Mouse (Mus musculus) limb, embryonic 15.5 days (tissue): Measurements from ENCODE around the gene Tmem107. TPM values are rescaled to one million over a fixed set of nuclear protein-coding genes. Genes with fewer than 3 reads are reported as not detected.

Experiments
- ATAC-seq: fragments of 200-750 bp; cut with Nextera tagmentation; 2 replicates; pipeline ENCODE4 v1.8.0; 2017; ENCODE audit warnings: low read depth, moderate TSS enrichment; ENCODE audit not compliant: insufficient number of reproducible peaks, low FRiP score, low TSS enrichment
- H3K27ac ChIP-seq: fragments of 300-500 bp; sonication (generic); 2 replicates; pipeline ENCODE4 v1.5.1; 2015; ENCODE audit warnings: moderate library complexity, mild to moderate bottlenecking, inconsistent platforms
- H3K27me3 ChIP-seq: fragments of 300-500 bp; sonication (generic); 2 replicates; pipeline ENCODE4 v1.6.1; 2015; ENCODE audit warnings: inconsistent platforms
- H3K36me3 ChIP-seq: fragments of 300-500 bp; sonication (generic); 2 replicates; pipeline ENCODE4 v1.6.1; 2015; ENCODE audit warnings: inconsistent platforms
- H3K4me1 ChIP-seq: fragments of 300-500 bp; sonication (generic); 2 replicates; pipeline ENCODE4 v1.6.1; 2015; ENCODE audit warnings: inconsistent platforms
- H3K4me2 ChIP-seq: fragments of 300-500 bp; sonication (generic); 2 replicates; pipeline ENCODE4 v1.6.1; 2015; ENCODE audit warnings: mild to moderate bottlenecking, inconsistent platforms
- H3K4me3 ChIP-seq: fragments of 300-500 bp; sonication (generic); 2 replicates; pipeline ENCODE4 v1.5.1; 2015; ENCODE audit warnings: mild to moderate bottlenecking, inconsistent platforms
- H3K9ac ChIP-seq: fragments of 300-500 bp; sonication (generic); 2 replicates; pipeline ENCODE4 v1.6.1; 2015; ENCODE audit warnings: inconsistent platforms
- H3K9me3 ChIP-seq: fragments of 300-500 bp; sonication (generic); 2 replicates; pipeline ENCODE4 v1.6.1; 2016; ENCODE audit warnings: inconsistent platforms
- WGBS: fragments of 180-500 bp; shearing (Covaris S2); methylation state at CpG from one replicate; pipeline ENCODE4 v1.1.7; 2015; 5-methylcytosine and 5-hydroxymethylcytosine counted together
- polyA plus RNA-seq: library from polyadenylated mRNA; unstranded; fragments of >200 nt; fragmentation: Nextera tagmentation; extraction: Ambion mirVana; gene quantifications from 2 replicates; pipeline ENCODE4 v1.2.1, GENCODE M21; 2015

The Tmem107 gene
- polyA plus RNA-seq, 1 experiment from 2014 or later: 64.8 TPM

DNA sequence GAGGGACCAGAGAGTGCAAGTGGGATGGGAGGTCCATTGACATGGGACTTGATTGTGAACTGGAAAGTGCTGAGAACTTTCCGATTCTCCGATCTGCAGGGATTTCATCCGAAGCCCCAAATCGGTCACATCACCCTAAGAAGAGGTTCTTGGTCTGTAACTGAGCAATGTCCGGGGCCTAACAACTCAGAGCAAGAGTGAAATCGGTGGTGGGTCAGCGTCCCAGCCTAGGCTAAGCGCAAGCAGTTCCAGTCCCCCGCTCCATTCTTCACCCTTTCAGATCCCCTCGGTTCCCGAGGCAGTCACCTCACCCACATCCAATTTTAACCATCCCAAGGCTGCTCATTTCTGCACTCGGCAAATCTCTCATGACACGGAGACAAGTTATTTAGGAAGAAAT, 513 bp upstream of the Tmem107 start:
- H3K4me2 ChIP-seq: peak overlapping the region; percentile 72
- H3K36me3 ChIP-seq: no peaks in the 10 kb centered on the region
- WGBS: 2% methylated on average over 13 of the region's 13 CpGs
- H3K9me3 ChIP-seq: no peaks in the 10 kb centered on the region
- H3K9ac ChIP-seq: peak overlapping the region; percentile 83
- peak overlapping the region; percentile 98 for H3K27ac ChIP-seq
- peaks cover 55% of the 10 kb centered on the region for H3K4me1 ChIP-seq
- H3K27me3 ChIP-seq: no peaks in the 10 kb centered on the region
- no peak for ATAC-seq
- peak overlapping the region; percentile 61 for H3K4me3 ChIP-seq

DNA sequence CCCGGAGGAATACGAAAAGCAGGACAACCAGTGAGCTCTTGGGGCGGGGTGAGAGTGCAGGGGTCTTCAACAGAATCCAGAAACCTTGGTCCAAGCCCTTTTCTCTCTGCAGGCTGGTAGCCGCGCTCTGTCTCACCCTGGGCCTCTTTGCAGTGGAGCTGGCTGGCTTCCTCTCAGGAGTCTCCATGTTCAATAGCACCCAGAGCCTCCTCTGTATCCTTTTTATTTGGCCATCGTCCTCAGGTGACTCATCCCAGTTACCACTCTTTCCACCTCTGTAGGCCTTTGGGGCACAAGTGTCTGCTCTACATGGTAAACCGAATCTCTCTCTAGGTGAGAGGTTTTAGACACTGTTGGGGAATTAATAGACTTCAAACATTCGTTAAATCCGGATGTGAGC, 656 bp downstream of the Tmem107 start:
- WGBS: 24% methylated on average over 9 of the region's 9 CpGs
- peak overlapping the region; percentile 98 for H3K27ac ChIP-seq
- peak overlapping the region; percentile 61 for H3K4me3 ChIP-seq
- H3K9me3 ChIP-seq: no peaks in the 10 kb centered on the region
- peaks cover 49% of the 10 kb centered on the region for H3K4me1 ChIP-seq
- no peaks in the 10 kb centered on the region for H3K27me3 ChIP-seq
- no peak for ATAC-seq
- H3K4me2 ChIP-seq: peak overlapping the region; percentile 72
- no peaks in the 10 kb centered on the region for H3K36me3 ChIP-seq
- peak overlapping the region; percentile 83 for H3K9ac ChIP-seq

DNA sequence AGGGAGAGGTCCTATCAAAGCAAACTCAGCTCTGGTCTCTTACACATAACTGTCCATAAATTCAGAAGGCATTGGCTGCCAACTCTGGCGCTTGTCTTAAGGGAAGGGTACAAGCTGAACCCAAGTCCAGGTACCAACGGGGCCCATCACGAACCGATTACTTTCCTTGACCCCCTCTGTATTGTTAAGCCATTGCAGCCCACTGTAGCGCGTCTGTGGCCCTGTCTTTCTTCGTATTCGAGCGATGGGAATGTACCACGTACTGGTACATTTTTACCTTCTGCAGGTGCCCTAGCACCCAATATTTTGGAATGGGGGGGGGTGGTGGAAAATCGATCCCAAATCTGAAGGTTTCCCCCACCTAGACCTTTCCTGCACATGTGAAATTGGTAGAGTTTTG, 1.6 kb downstream of the Tmem107 start:
- 82% methylated on average over 11 of the region's 11 CpGs for WGBS

DNA sequence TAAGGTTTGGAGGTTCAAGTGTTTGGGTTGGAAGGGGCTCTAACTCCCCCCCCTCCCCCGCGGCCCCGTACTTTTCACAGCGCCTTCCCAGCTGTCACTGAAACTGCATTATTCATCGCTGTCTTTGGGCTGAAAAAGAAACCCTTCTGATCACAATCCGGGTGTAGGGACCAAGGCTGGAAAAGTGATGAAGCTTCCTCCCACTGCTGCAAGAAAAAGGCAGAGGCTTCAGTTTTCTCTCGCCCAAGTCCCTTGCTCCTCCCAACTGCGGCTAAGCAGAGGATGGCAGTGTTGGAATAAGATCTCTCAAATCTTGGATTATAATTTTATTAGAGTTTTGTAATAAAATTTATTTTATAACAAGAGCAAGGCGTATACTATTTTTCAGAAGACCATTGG, 2.1 kb downstream of the Tmem107 start:
- Histone ChIP-seq H3K4me3 (peak overlapping the region; percentile 25), H3K36me3 (no peaks in the 10 kb centered on the region), H3K27ac (peak overlapping the region; percentile 94), H3K9ac (0 out of 2 replicates have a peak overlapping the region, but pooled peaks have one; percentile 29), H3K9me3 (no peaks in the 10 kb centered on the region), H3K4me1 (peaks cover 37% of the 10 kb centered on the region), H3K27me3 (no peaks in the 10 kb centered on the region), H3K4me2 (peak overlapping the region; percentile 45)
- WGBS: 9% methylated on average over 9 of the region's 9 CpGs
- ATAC-seq: no peak

More for the DNA sequence above, 1.6 kb downstream of the Tmem107 start:
- Histone ChIP-seq H3K27me3 (no peaks in the 10 kb centered on the region), H3K9ac (no peak overlapping the region), H3K27ac (peak overlapping the region; percentile 94), H3K4me3 (no peak overlapping the region; the same call in 1 of the 2 replicates), H3K9me3 (no peaks in the 10 kb centered on the region), H3K4me2 (peak overlapping the region; percentile 45), H3K4me1 (peaks cover 41% of the 10 kb centered on the region), H3K36me3 (no peaks in the 10 kb centered on the region)
- ATAC-seq: no peak

DNA sequence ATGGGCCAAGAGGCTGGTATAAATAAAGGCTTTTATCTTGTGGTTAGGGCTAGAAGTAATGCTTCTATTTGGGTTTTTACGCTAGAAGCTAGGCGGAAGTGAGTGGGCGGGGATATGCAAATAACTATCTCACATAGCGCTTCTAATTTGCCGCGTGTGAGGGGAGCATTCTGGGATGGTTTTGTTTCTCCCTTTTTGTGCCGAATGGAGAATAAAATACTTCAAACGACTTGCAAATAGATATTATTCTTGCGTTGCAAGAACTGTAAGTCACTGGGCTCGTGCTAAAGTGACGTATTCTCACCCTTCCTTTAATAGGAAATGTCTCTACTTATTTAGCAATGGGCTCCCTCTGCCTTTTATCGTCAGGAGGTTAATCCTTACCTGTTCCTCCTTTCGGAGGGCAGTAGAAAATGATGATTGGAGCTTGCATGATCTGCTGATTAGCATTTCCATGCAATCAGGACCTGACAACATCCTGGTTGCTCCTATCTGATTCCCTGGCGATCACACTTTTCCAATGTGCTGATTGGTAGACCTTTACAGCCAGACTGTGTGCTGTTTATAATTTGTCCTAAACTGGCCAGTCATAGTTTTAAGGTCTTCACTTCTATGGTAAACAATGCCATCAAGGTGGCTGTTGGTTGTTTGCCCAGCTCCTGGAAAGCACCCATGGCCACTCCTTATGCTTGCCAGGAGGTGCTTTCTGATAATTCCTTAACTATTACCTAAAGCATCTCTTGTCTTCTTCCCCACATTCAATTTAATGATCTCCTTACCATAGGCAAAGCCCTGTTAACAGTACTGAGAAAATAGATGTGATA, 2.7 kb downstream of the Tmem107 start:
- WGBS: under 1% methylated on average over 14 of the region's 14 CpGs
- peak overlapping the region; percentile 45 for H3K4me2 ChIP-seq
- peak overlapping the region; percentile 25 for H3K4me3 ChIP-seq
- 0 out of 2 replicates have a peak overlapping the region, but pooled peaks have one; percentile 29 for H3K9ac ChIP-seq
- H3K36me3 ChIP-seq: no peaks in the 10 kb centered on the region
- no peaks in the 10 kb centered on the region for H3K9me3 ChIP-seq
- H3K4me1 ChIP-seq: peaks cover 36% of the 10 kb centered on the region
- ATAC-seq: peak; percentile 56; the same call in 1 of the 2 replicates
- H3K27ac ChIP-seq: peak overlapping the region; percentile 94
- no peaks in the 10 kb centered on the region for H3K27me3 ChIP-seq

DNA sequence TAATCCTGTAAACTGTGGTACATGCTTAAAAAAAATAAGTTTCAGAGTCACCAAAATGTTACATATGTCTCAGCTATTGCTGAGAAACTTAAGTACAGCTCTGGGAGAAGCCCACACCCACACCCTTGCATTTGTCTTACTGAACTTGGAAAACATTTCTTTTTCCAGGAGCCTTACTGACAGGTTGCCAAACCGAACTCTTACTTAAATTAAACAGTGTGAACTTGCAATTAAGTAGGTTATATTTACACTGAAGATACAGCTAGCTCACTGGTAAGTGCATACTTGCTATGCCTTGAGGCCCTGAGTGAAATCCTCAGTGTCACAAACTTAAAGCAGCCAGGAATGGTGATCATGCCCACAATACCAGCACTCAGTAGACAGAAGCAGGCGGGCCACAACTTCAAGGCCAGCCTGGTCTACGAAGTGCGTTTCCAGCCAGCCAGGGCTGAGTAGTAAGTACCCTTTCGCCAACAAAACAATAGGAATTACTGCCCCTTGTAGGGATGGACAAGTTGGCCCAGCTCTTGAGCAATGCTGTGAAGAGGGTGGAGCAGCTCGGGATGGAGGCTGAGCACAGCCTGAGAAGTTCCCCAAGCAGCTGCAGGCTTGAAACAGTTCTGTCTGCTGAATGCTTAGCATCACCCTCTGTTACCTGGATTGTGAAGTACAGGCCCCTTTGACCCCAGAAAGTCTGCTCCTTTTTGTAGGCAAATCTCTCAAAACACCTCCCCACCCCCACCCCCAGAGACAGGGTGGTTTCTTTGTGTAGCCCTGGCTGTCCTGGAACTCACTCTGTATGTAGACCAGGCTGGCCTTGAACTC, 3.6 kb downstream of the Tmem107 start:
- Histone ChIP-seq H3K27me3 (no peaks in the 10 kb centered on the region), H3K9ac (no peak overlapping the region), H3K9me3 (no peaks in the 10 kb centered on the region), H3K27ac (peak overlapping the region; percentile 94), H3K36me3 (no peaks in the 10 kb centered on the region), H3K4me3 (no peak overlapping the region), H3K4me1 (peaks cover 40% of the 10 kb centered on the region), H3K4me2 (no peak overlapping the region)
- ATAC-seq: no peak
- WGBS: 38% methylated on average over 6 of the region's 6 CpGs

DNA sequence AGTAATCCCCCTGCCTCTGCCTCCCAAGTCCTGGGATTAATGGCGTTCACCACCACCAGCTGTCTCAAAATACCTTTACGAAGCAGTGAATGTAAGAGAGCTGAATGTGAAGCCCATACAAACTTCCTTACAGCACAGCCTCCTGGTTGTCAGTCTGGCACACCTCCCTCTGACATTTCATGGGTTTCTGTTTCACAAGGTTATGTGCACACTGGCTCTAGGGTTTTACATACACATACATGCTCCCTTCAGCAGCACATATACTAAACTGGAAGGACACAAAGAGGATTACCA, 4.1 kb downstream of the Tmem107 start:
- Histone ChIP-seq H3K4me2 (no peak overlapping the region), H3K9me3 (no peaks in the 10 kb centered on the region), H3K9ac (no peak overlapping the region), H3K4me1 (peaks cover 39% of the 10 kb centered on the region), H3K36me3 (no peaks in the 10 kb centered on the region), H3K4me3 (no peak overlapping the region), H3K27me3 (no peaks in the 10 kb centered on the region), H3K27ac (peak overlapping the region; percentile 94)
- ATAC-seq: no peak
- WGBS: 46% methylated on average over 2 of the region's 2 CpGs

DNA sequence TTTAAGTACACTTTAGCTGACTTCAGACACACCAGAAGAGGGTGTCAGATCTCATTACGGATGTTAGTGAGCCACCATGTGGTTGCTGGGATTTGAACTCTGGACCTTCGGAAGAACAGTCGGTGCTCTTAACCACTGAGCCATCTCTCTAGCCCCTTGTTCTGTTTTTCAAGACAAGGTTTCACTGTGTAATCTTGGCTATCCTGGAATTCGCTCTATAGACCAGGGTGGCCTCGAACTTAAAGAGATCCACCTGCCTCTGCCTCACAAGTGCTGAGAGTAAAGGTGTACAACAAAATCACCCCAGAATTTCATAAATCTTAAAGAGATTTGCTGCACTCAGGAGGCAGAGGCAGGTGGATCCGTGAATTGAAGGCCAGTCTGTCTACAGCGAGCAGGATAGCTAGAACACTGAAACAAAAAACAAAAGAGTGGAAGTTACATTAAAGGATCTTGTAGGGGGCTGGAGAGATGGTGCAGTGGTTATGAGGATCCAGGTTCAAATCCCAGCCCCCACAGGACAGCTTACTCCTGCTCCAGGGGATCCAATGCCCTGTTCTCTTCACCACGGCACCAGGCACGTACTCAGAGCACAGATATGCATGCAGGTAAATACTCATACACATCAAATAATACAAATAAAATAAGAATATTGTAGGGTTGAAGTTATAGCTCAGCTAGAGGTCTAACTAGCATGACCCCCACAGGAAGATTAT, 5.3 kb downstream of the Tmem107 start:
- H3K4me3 ChIP-seq: no peak overlapping the region
- H3K9me3 ChIP-seq: no peaks in the 10 kb centered on the region
- no peak overlapping the region for H3K4me2 ChIP-seq
- H3K9ac ChIP-seq: no peak overlapping the region
- ATAC-seq: no peak
- peaks cover 36% of the 10 kb centered on the region for H3K4me1 ChIP-seq
- H3K36me3 ChIP-seq: no peaks in the 10 kb centered on the region
- WGBS: 53% methylated on average over 9 of the region's 9 CpGs
- no peak overlapping the region for H3K27ac ChIP-seq
- no peaks in the 10 kb centered on the region for H3K27me3 ChIP-seq

DNA sequence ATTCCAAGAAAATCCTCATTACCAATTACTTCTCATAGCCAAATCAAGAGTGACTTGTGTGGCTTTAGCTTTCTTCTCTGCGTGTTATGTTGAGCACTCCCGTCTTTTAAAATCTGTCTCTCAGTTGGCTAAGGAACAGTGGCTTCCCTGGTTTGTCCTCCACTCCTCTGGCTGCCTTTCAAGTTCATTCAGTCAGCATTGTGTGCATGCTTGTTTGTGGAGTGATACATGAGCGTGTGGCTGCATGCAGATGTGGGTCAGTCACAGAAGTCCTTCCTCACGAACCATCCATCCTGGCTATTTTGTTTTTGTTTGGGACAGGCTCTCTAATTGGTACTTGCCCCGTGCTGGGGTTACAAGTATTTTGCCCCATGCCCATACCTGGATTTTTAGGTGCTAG, 6.0 kb downstream of the Tmem107 start:
- Histone ChIP-seq H3K4me3 (no peak overlapping the region), H3K4me1 (peaks cover 30% of the 10 kb centered on the region), H3K4me2 (no peak overlapping the region), H3K27me3 (no peaks in the 10 kb centered on the region), H3K9ac (no peak overlapping the region), H3K36me3 (no peaks in the 10 kb centered on the region), H3K9me3 (no peaks in the 10 kb centered on the region), H3K27ac (no peak overlapping the region)
- WGBS: 63% methylated on average over 5 of the region's 5 CpGs
- ATAC-seq: no peak

DNA sequence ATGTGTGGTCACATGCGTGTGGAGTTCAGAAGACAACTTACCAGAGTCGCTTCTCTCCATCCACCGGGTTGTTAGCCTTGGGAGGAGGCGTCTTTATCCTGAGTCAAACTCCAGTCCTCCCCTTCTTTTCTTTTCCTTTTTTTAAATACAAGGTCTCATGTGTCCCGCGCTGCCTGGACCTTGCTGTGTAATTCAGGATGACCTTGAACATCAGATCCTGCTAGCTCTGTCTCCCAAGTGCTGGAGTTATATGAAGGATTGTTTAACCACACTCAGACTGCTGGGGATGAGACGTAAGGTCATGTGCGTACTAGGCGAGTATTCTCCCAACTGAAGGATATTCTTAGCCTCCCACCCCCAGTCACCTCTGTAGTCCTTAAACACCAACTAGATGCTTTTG, 6.7 kb downstream of the Tmem107 start:
- no peaks in the 10 kb centered on the region for H3K9me3 ChIP-seq
- H3K27ac ChIP-seq: no peak overlapping the region
- peaks cover 25% of the 10 kb centered on the region for H3K4me1 ChIP-seq
- no peaks in the 10 kb centered on the region for H3K27me3 ChIP-seq
- H3K36me3 ChIP-seq: no peaks in the 10 kb centered on the region
- no peak overlapping the region for H3K4me2 ChIP-seq
- H3K4me3 ChIP-seq: no peak overlapping the region
- WGBS: 83% methylated on average over 9 of the region's 9 CpGs
- H3K9ac ChIP-seq: no peak overlapping the region
- no peak for ATAC-seq

DNA sequence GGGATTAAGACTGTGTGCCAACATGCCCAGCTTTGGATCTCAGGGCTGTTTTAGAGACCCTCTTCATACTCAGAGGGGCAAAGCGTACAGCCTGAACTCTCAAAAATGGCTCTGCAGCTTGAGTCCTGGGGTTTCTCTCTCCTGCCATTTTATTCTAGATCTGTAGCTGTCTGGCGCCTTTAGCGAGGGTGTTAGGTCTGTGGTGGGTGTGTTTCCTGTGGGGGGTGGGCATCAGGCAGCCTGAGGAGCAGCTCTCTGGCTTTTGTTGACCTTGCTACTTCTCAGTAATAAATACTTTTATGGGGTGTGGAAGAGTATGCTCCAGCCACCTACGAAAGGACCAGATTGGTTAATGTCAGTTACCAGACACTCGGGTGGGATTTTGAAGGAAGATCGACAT, 7.4 kb downstream of the Tmem107 start:
- no peaks in the 10 kb centered on the region for H3K36me3 ChIP-seq
- no peak overlapping the region for H3K4me2 ChIP-seq
- no peaks in the 10 kb centered on the region for H3K27me3 ChIP-seq
- H3K9me3 ChIP-seq: no peaks in the 10 kb centered on the region
- peaks cover 18% of the 10 kb centered on the region for H3K4me1 ChIP-seq
- H3K27ac ChIP-seq: no peak overlapping the region; the same call in 1 of the 2 replicates
- no peak for ATAC-seq
- 56% methylated on average over 6 of the region's 6 CpGs for WGBS
- no peak overlapping the region for H3K4me3 ChIP-seq
- H3K9ac ChIP-seq: no peak overlapping the region
